Mouse (Mus musculus) T-helper 17 cell (primary cell): ENCODE data around the gene Susd6.

ENCODE experiments used
- in situ Hi-C, 2 experiments: fragments of 300-600 bp; cut with MboI, MseI; formaldehyde crosslinking; loops; 1 replicate in 1 of 2; 2 replicates in 1 of 2; pipeline ENCODE4 v1.15.1; 2025; ENCODE audit warnings: high pct_unique_total_duplicates in 2 of 2

Gene Susd6

GRCm38 (mm10) chr12:80810005-80810404 is 19.7 kb downstream of the Susd6 start:
- in situ Hi-C loops: loop anchor here in 1 of 2 experiments (10.0 kb wide), 1 partner anchor 535 kb away; no protein-coding TSS in a partner anchor

GRCm38 (mm10) chr12:80811646-80812509 is 21.6 kb downstream of the Susd6 start:
- in situ Hi-C loops: loop anchor here in 1 of 2 experiments (10.0 kb wide), 1 partner anchor 537 kb away; no protein-coding TSS in a partner anchor

GRCm38 (mm10) chr12:80812510-80812820 is 22.2 kb downstream of the Susd6 start:
- in situ Hi-C loops: loop anchor here in 1 of 2 experiments (10.0 kb wide), 1 partner anchor 538 kb away; no protein-coding TSS in a partner anchor

DNA sequence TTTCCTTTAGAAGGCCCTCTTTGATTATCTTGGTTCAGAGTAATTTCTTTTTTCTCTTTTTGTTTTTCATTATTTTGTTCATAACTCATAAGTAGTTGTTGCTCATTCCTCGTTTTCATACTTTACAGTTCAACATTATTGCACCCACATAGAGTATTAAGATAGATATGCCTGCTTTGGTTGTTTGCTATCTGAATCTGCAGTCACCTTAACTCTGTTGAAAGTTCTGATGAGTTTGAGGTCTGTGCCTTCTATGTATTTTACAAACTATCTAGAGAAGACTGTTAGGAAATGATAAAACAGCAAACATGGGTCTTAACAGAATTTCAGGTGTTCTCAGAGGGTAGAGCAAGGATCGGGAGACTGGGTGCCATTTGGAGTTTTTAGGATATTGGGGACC is 23.1 kb downstream of the Susd6 start:
- in situ Hi-C loops: loop anchor here in 1 of 2 experiments (10.0 kb wide), 1 partner anchor 539 kb away; no protein-coding TSS in a partner anchor

DNA sequence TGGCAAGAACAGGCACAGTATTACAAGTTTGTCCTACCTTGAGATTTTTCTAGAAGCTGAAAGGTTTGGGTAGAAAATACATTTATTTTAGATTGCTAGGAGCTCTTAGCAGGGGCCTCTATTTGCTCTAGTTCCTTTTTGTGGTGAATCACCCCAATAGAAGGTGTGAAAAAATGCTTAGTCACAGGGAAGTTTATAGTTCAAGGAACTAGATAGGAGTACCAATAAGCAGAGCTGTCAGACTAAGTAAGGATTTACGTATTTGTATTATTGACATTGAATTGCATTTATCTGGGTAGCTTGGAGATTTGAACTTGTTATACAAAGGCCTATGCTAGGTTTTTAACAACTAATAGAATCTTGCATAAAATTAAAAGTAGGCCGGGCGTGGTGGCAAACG is 23.6 kb downstream of the Susd6 start:
- in situ Hi-C loops: loop anchor here in 1 of 2 experiments (10.0 kb wide), 1 partner anchor 539 kb away; no protein-coding TSS in a partner anchor

DNA sequence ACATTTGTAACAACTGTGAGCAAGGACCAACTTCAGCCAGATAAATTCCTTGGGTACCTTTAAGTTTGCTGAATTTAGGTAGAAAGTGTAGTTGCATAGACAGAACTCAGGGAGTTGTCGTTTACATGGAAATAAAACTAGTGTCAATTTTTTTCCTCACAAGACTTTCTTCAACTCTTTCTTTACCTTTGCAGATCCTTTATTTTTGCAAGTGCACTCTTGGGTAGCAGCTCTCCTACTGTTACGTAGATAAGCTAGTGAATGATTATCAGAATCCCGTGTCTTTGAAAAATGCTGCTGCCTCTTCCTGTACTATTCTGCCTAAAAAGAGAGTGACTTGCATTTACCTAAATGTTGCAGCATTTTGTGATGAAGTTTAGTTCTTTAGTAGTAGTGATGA is 24.2 kb downstream of the Susd6 start:
- in situ Hi-C loops: loop anchor here in 1 of 2 experiments (10.0 kb wide), 1 partner anchor 540 kb away; no protein-coding TSS in a partner anchor

- in situ Hi-C loops: loop anchor here in 1 of 2 experiments (10.0 kb wide), 1 partner anchor 540 kb away; no protein-coding TSS in a partner anchor
Measured at GRCm38 (mm10) chr12:80815298-80815697, 25.0 kb downstream of the Susd6 start.

GRCm38 (mm10) chr12:80815893-80816292 is 25.6 kb downstream of the Susd6 start:
- in situ Hi-C loops: loop anchor here in 1 of 2 experiments (10.0 kb wide), 1 partner anchor 541 kb away; no protein-coding TSS in a partner anchor

DNA sequence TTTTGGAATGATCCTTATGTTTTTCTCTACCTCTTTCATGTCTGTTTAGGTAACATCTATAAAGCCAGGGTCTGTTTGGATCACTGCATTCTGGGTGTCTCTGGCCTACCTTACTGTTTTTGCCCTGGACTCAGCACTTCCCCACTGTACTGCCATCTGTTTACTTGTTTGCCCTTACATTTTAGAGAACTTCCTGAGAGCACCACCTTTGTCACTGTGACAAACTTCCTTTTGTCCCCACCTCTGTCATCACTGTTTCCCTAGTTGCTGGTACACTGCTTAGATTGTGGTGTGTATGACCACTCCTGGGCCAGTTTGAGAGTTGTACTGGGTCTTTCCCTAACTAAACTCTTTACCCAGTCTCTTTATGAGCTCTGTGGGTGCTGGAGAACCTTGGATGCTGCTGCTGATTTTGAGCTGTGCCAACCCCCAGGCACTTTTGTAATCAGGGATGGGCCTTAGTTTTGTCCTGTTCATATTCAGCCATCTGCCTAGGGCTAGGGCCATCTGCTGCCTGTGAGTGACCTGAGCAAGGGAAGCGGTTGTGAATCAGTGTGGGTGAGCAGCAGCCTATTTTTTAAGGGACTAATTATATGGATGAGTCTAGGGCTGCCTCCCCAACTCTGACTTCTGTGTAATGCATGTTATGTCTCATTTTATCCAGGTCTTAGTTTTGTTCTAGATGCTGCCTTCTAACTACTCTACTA is 26.2 kb downstream of the Susd6 start:
- in situ Hi-C loops: loop anchor here in 1 of 2 experiments (10.0 kb wide), 1 partner anchor 542 kb away; no protein-coding TSS in a partner anchor

DNA sequence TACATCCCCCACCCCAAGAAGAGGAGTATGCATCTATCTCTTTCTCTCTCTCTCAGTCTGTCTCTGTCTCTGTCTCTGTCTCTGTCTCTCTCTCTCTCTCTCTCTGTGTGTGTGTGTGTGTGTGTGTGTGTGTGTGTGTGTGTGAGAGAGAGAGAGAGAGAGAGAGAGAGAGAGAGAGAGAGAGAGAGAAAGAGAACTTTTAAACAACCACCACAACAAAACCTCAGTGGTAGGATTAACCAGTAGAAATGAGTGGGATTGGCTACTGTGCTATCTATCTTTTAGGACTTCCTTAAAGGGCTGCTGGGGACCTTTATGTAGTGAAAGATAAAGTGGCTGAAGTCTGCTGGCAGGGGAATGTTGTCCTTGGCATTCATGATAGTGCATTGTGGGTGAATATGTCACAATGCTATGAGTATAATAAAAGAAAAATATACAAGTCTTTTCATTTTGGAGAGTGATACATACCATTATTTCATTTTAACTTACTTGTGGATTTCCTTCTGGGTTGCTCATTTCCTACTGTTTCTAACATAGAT is 27.5 kb downstream of the Susd6 start:
- in situ Hi-C loops: loop anchor here in 1 of 2 experiments (10.0 kb wide), 1 partner anchor 543 kb away; no protein-coding TSS in a partner anchor

- in situ Hi-C loops: loop anchor here in 1 of 2 experiments (10.0 kb wide), 1 partner anchor 544 kb away; no protein-coding TSS in a partner anchor
Measured at GRCm38 (mm10) chr12:80819020-80819419, 28.7 kb downstream of the Susd6 start.

- in situ Hi-C loops: no loop called here
Measured at GRCm38 (mm10) chr12:80821312-80822007, 31.1 kb downstream of the Susd6 start.

DNA sequence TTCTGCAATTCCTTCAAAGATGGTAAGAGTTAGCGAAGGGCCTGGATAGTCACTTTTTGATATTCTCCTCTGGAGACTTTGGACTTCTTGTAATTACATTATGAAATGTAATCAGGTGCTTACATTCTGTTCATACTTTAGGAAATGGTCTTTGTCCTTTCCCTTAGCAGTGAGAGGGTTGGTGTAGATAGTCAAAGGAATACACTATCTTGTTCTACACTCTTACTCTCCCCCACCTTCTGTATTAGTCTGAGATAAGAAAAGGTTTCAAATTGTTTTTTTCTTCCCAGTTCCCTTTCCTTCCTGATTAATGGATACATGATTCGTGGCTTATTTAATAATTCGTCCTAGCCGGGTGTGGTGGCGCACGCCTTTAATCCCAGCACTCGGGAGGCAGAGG is 32.2 kb downstream of the Susd6 start:
- in situ Hi-C loops: no loop called here

DNA sequence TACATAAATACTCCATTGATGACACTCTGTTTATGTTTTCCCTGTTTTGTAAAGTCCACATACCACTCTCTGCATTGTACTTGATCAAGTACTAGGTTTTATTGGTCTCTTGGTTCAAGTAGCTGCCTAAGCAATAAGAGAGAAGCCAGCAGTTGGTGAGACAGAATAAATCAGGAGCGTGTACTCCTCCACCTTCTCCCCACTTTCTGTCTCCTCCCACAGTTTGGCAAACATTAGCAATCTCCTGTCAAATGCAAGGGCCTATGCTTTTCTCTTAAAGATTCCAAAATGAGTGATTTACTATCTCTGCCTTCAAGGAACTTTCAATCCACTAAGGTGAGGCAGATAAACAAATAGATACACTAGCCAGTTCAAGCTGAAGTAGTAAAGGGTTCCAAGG is 33.9 kb downstream of the Susd6 start:
- in situ Hi-C loops: no loop called here

DNA sequence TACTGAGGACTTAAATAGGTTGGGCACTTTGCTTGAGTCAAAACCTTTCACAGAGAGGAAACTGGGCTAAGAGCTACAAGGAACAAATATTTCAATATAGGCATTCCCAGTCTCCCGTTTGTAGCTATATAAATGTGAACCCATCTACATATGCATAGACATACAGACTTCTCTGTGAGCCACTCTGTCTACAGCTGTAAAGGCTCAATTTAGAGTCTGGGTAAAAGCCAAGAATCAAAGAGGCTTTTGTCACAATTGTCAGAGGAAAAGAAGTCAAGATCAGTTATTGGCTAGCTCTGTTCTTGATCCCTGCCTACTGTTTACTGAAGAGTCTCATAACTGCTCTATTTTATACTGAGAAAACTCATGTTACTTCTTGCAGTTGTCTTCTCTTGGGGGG is 36.1 kb downstream of the Susd6 start:
- in situ Hi-C loops: no loop called here

DNA sequence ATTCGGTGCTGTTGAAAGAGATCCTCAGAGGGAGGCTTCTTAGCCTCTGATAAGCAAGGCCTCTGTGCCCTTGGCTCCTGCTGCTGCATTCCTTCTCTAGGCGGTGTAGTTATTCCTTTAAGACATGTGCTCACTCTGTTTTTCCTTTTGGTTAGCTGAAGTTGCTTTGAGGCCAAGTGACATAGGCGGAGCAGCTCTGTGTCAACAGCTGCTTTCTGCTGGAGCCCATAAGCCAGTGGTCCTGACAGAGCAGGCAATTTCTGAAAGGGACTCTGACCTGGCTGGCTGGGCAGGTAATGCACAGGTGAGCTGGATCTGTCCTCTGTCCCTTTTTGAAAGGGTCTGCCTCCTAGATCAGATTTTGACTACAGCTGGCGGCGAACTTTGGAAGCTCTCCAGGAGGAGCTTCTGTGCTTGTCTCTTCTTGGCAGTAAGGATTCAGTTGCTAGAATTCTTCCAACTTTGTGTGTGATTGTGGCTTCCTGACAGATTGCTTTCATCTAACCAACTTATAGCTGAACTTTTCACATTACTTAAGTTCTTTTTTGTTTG is 37.2 kb downstream of the Susd6 start:
- in situ Hi-C loops: no loop called here

- in situ Hi-C loops: no loop called here
Measured at GRCm38 (mm10) chr12:80828020-80828419, 37.7 kb downstream of the Susd6 start.

DNA sequence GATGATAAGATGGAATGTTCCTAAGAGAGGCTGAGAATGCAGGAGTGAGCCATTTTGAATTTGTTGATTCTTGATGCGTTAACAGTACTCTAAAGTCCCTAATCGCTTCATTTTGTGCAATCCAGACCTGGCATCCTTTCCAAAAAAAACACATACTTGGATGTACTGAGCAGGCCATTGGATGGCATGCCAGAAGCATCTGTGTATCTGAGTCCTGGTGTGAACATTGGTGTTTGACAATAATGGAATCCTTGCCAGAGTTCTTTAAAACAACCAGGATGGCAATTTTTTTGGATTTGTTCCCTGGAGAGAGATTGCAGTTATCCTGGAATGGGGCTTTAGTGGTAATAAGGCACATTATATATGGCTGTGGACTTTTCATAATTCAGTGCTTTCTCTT is 38.6 kb downstream of the Susd6 start:
- in situ Hi-C loops: no loop called here

DNA sequence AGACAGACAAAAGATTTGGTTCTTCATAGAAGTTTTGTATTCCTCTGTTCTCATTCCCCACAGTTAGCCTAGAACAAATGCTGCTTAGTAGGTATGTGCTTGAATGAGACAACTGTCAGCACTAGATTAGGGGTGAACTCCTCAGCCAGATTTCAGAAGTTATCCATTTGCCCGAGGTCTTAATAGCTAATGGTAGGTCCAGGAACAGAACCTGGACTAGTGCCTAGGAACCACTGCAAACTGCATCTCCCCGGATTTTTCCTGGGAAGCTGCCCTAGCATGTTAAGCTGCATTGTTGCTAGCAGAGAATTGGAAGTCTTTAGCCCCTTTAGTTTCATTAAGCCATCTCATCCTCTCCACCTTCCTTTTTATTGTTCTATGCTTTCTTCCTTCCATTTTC is 39.9 kb downstream of the Susd6 start:
- in situ Hi-C loops: loop anchor here in 1 of 2 experiments (5.0 kb wide), 1 partner anchor 38 kb away; the partner anchor contains the start of gene Susd6

GRCm38 (mm10) chr12:80830820-80831219 is 40.5 kb downstream of the Susd6 start:
- in situ Hi-C loops: loop anchor here in 1 of 2 experiments (5.0 kb wide), 1 partner anchor 39 kb away; the partner anchor contains the start of gene Susd6
